Comparison of ENCODE assay signal across 20 mouse cellular contexts in the genomic region with DNA sequence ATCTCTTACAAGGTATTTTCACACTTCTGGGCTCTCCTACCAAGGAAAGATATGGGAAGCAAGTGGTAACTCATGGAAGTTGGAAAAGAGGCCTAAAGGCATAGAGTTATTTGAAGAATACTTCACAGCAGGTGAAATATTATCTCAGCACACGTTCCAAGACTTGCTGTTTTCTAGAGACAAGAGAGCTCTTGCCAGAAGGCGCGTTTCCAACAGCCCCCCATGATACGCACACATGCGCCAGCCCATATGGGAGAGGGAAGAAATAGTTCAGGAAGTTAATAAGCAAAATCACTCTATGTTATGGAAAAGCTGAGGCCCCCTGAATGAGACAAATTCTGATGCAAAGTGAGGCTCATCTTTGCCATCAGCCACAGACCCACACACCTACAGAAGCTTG. TPM values are rescaled to one million over a fixed set of nuclear protein-coding genes. Genes with fewer than 3 reads are reported as not detected.
DNase-seq lines count a peak whose midpoint lies in the region; ATAC-seq lines count a peak whose summit lies in the region.
"Had no signal": no experiment of that assay in that cellular context is flagged by ENCODE, and none has a peak within 500 bp of the region (broad histone marks: within the 10 kb centered on the region; RNA-seq: fewer than 3 reads in every experiment).

No protein-coding gene starts in this region.

- peak overlapping the region; percentile 80 for H3K9ac ChIP-seq in hindbrain, embryonic 14.5 days
- H3K9ac ChIP-seq in neural tube, embryonic 13.5 days = peak overlapping the region; percentile 87
- H3K9ac ChIP-seq: heart, embryonic 13.5 days; limb, embryonic 13.5 days; liver, embryonic 15.5 days had no signal

- H3K27ac ChIP-seq in hindbrain, embryonic 14.5 days = no peak overlapping the region
- H3K27ac ChIP-seq in neural tube, embryonic 13.5 days (replicated peaks) = peak overlapping the region; percentile 46; the same call in 1 of the 2 replicates
- H3K27ac ChIP-seq: heart, embryonic 13.5 days; limb, embryonic 13.5 days; liver, embryonic 15.5 days had no signal

- intact Hi-C loops in left cerebral cortex, postnatal 4 days (cut with DNase I) = loop anchor here (5.0 kb wide), 1 partner anchor 41 kb away; no protein-coding TSS in a partner anchor
- intact Hi-C loops in left cerebral cortex, postnatal 14 days (cut with DNase I) = loop anchor here (5.0 kb wide), 1 partner anchor 66 kb away; no protein-coding TSS in a partner anchor

- peaks cover 38% of the 10 kb centered on the region for H3K4me1 ChIP-seq in hindbrain, embryonic 14.5 days (replicated peaks; ENCODE audit: control insufficient read depth, insufficient read depth, low read length)
- peaks cover 72% of the 10 kb centered on the region for H3K4me1 ChIP-seq in neural tube, embryonic 13.5 days (replicated peaks)

- no peaks in the 10 kb centered on the region for H3K9me3 ChIP-seq in hindbrain, embryonic 14.5 days (ENCODE audit: control insufficient read depth, low read length)
- no peaks in the 10 kb centered on the region for H3K9me3 ChIP-seq in neural tube, embryonic 13.5 days
- H3K9me3 ChIP-seq: heart, embryonic 13.5 days; limb, embryonic 13.5 days; liver, embryonic 15.5 days; megakaryocyte, embryonic 14.5 days had no signal

- H3K4me3 ChIP-seq in hindbrain, embryonic 14.5 days (replicated peaks; ENCODE audit: low read length) = peak overlapping the region; percentile 63
- peak overlapping the region; percentile 68 for H3K4me3 ChIP-seq in neural tube, embryonic 13.5 days
- H3K4me3 ChIP-seq: heart, embryonic 13.5 days; limb, embryonic 13.5 days; liver, embryonic 15.5 days; megakaryocyte, embryonic 14.5 days had no signal

- no peak for ATAC-seq in hindbrain, embryonic 14.5 days (ENCODE audit: low FRiP score)
- no peak for ATAC-seq in neural tube, embryonic 13.5 days (ENCODE audit: low read depth)
- ATAC-seq: Patski had no signal

- no peaks in the 10 kb centered on the region for H3K36me3 ChIP-seq in hindbrain, embryonic 14.5 days (replicated peaks; ENCODE audit: control insufficient read depth, insufficient read depth)
- no peaks in the 10 kb centered on the region for H3K36me3 ChIP-seq in neural tube, embryonic 13.5 days
- H3K36me3 ChIP-seq: heart, embryonic 13.5 days; limb, embryonic 13.5 days; liver, embryonic 15.5 days had no signal

- WGBS in hindbrain, embryonic 14.5 days = 66% methylated on average over 5 of the region's 5 CpGs
- WGBS in neural tube, embryonic 13.5 days = 71% methylated on average over 5 of the region's 5 CpGs

- H3K4me2 ChIP-seq in hindbrain, embryonic 14.5 days (replicated peaks) = peak overlapping the region; percentile 73
- H3K4me2 ChIP-seq in neural tube, embryonic 13.5 days = peak overlapping the region; percentile 66
- H3K4me2 ChIP-seq: heart, embryonic 13.5 days; limb, embryonic 13.5 days; liver, embryonic 15.5 days had no signal

- peak; percentile 69 to 81 for DNase-seq in cerebellum, postnatal 14 days
- no peak for DNase-seq in cerebellum, adult 18-20 months
- peak; percentile 45 for DNase-seq in left cerebral cortex, postnatal 4 days
- DNase-seq in left cerebral cortex, postnatal 14 days (ENCODE audit: low spot score in 2 of 2) = no peak
- no peak for DNase-seq in hindbrain, embryonic 14.5 days (ENCODE audit: low spot score)
- no peak for DNase-seq in thymus, postnatal 10 days (ENCODE audit: low spot score in 2 of 2)
- no peak for DNase-seq in layer of hippocampus, adult 8-10 months (ENCODE audit: low spot score in 2 of 2)
- DNase-seq: cerebellum, adult 11-12 months; kidney, adult 2 months; kidney, postnatal 4 days; lung, postnatal 10 days; thymus, postnatal 36 days had no signal

- H3K27me3 ChIP-seq in hindbrain, embryonic 14.5 days (ENCODE audit: control insufficient read depth, insufficient read depth, low read length) = no peaks in the 10 kb centered on the region
- 0 out of 2 replicates have a peak, but pooled peaks cover 8% of the 10 kb centered on the region for H3K27me3 ChIP-seq in neural tube, embryonic 13.5 days

RNA-seq across cellular contexts. Expression of gene March4, which starts 3.8 kb away (rescaled TPM):
- total RNA-seq in left cerebral cortex, postnatal 4 days (2021) = 10 to 100 TPM; 64.8 to 68.3 TPM
- 10 to 100 TPM; 38.4 to 40.4 TPM for total RNA-seq in left cerebral cortex, postnatal 14 days (2021)
- polyA plus RNA-seq in hindbrain, embryonic 14.5 days (2014; fragmentation: Nextera tagmentation; extraction: Ambion mirVana) = 10.2 and 11.1 TPM in 2 replicates
- polyA plus RNA-seq in neural tube, embryonic 13.5 days (2015; fragmentation: Nextera tagmentation; extraction: Ambion mirVana) = 7.2 and 7.8 TPM in 2 replicates
- total RNA-seq in layer of hippocampus, adult 8-10 months (2022) = 10 to 100 TPM; 14.1 to 16.4 (median 15.1) TPM
- total RNA-seq: hematopoietic stem cell, adult 5-6 weeks; neutrophil, adult 5-6 weeks had no signal
- polyA plus RNA-seq: heart, embryonic 13.5 days; limb, embryonic 13.5 days; liver, embryonic 15.5 days had no signal

RNA-seq across cellular contexts. Expression of gene Smarcal1, which starts 50.1 kb away (rescaled TPM):
- 10 to 100 TPM; 46.8 to 50.9 TPM for total RNA-seq in left cerebral cortex, postnatal 4 days (2021)
- 10 to 100 TPM; 51.9 to 54.1 TPM for total RNA-seq in left cerebral cortex, postnatal 14 days (2021)
- 27.2 and 35.2 TPM in 2 replicates for polyA plus RNA-seq in hindbrain, embryonic 14.5 days (2014; fragmentation: Nextera tagmentation; extraction: Ambion mirVana)
- 23.1 and 24.0 TPM in 2 replicates for polyA plus RNA-seq in neural tube, embryonic 13.5 days (2015; fragmentation: Nextera tagmentation; extraction: Ambion mirVana)
- 10 to 100 TPM; 59.3 to 66.1 (median 63.5) TPM for total RNA-seq in layer of hippocampus, adult 8-10 months (2022)

Comparison
In these comparisons a context has a peak if more than half of its experiments do, and no peak if none do; other contexts are left out.
1. DNase-seq: peak in cerebellum, postnatal 14 days (2 of 2) and left cerebral cortex, postnatal 4 days (single experiment); none in cerebellum, adult 18-20 months (0 of 2), left cerebral cortex, postnatal 14 days (0 of 2), hindbrain, embryonic 14.5 days (single experiment), thymus, postnatal 10 days (0 of 2) and layer of hippocampus, adult 8-10 months (0 of 2).